Mouse (Mus musculus): ENCODE data around the gene Metrn. TPM values are rescaled to one million over a fixed set of nuclear protein-coding genes. Genes with fewer than 3 reads are reported as not detected.

Gene Metrn
- polyA plus RNA-seq, 1 experiment from 2014 or later: 21.2 TPM

Small RNAs within 50 kb of the gene (microRNA-seq; reads per million reads assigned to microRNA genes)
- gene Gm25083 (not detected), gene Mir3082 (0.84 reads per million), gene Mir6966 (not detected)

Other genes starting within 250 kb of the Metrn start
- gene Sox8, start 226.4 kb downstream of the Metrn start, polyA plus RNA-seq (2015; fragmentation: Nextera tagmentation; extraction: Ambion mirVana): 0.73 and 1.5 TPM in 2 replicates
- gene Lmf1, start 218.1 kb downstream of the Metrn start, polyA plus RNA-seq (2015; fragmentation: Nextera tagmentation; extraction: Ambion mirVana): 33.0 and 34.7 TPM in 2 replicates
- gene Gng13, start 80.0 kb downstream of the Metrn start, polyA plus RNA-seq (2015; fragmentation: Nextera tagmentation; extraction: Ambion mirVana): 1.0 and 2.0 TPM in 2 replicates
- gene Chtf18, start 69.7 kb downstream of the Metrn start, polyA plus RNA-seq (2015; fragmentation: Nextera tagmentation; extraction: Ambion mirVana): 11.8 and 17.7 TPM in 2 replicates
- 10.7 and 15.3 TPM in 2 replicates for gene Rpusd1, start 69.5 kb downstream of the Metrn start, polyA plus RNA-seq (2015; fragmentation: Nextera tagmentation; extraction: Ambion mirVana)
- 0.13 TPM in 1 of 2 replicates, not detected in the other for gene Mslnl, start 61.1 kb downstream of the Metrn start, polyA plus RNA-seq (2015; fragmentation: Nextera tagmentation; extraction: Ambion mirVana)
- gene Msln, start 42.8 kb downstream of the Metrn start, polyA plus RNA-seq (2015; fragmentation: Nextera tagmentation; extraction: Ambion mirVana): 38.7 and 42.7 TPM in 2 replicates
- 31.5 and 32.4 TPM in 2 replicates for gene Narfl, start 23.4 kb downstream of the Metrn start, polyA plus RNA-seq (2015; fragmentation: Nextera tagmentation; extraction: Ambion mirVana)
- 44.7 and 57.1 TPM in 2 replicates for gene Haghl, start 11.5 kb downstream of the Metrn start, polyA plus RNA-seq (2015; fragmentation: Nextera tagmentation; extraction: Ambion mirVana)
- gene Ccdc78, start 10.6 kb downstream of the Metrn start, polyA plus RNA-seq (2015; fragmentation: Nextera tagmentation; extraction: Ambion mirVana): 0.13 and 0.23 TPM in 2 replicates
- gene Fam173a, start 4.2 kb downstream of the Metrn start, polyA plus RNA-seq (2015; fragmentation: Nextera tagmentation; extraction: Ambion mirVana): 56.8 and 70.2 TPM in 2 replicates
- 0.50 TPM in 1 of 2 replicates, not detected in the other for gene AC134908.4, start 1.5 kb downstream of the Metrn start, polyA plus RNA-seq (2015; fragmentation: Nextera tagmentation; extraction: Ambion mirVana)
- 0.78 and 1.2 TPM in 2 replicates for gene Fbxl16, start 11.9 kb upstream of the Metrn start, polyA plus RNA-seq (2015; fragmentation: Nextera tagmentation; extraction: Ambion mirVana)
- gene Wdr24, start 26.5 kb upstream of the Metrn start, polyA plus RNA-seq (2015; fragmentation: Nextera tagmentation; extraction: Ambion mirVana): 12.7 and 19.8 TPM in 2 replicates
- 30.9 and 36.6 TPM in 2 replicates for gene Jmjd8, start 31.7 kb upstream of the Metrn start, polyA plus RNA-seq (2015; fragmentation: Nextera tagmentation; extraction: Ambion mirVana)
- gene Stub1, start 36.3 kb upstream of the Metrn start, polyA plus RNA-seq (2015; fragmentation: Nextera tagmentation; extraction: Ambion mirVana): 251 and 301 TPM in 2 replicates
- gene Rhbdl1, start 40.2 kb upstream of the Metrn start, polyA plus RNA-seq (2015; fragmentation: Nextera tagmentation; extraction: Ambion mirVana): 1.4 and 1.7 TPM in 2 replicates
- 1.7 and 3.0 TPM in 2 replicates for gene Gm20683, start 44.6 kb upstream of the Metrn start, polyA plus RNA-seq (2015; fragmentation: Nextera tagmentation; extraction: Ambion mirVana)
- gene Rhot2, start 47.7 kb upstream of the Metrn start, polyA plus RNA-seq (2015; fragmentation: Nextera tagmentation; extraction: Ambion mirVana): 24.2 and 26.1 TPM in 2 replicates
- gene Wdr90, start 64.4 kb upstream of the Metrn start, polyA plus RNA-seq (2015; fragmentation: Nextera tagmentation; extraction: Ambion mirVana): 12.1 and 18.5 TPM in 2 replicates
- gene Mcrip2, start 71.6 kb upstream of the Metrn start, polyA plus RNA-seq (2015; fragmentation: Nextera tagmentation; extraction: Ambion mirVana): 176 and 203 TPM in 2 replicates
- gene Mettl26, start 77.9 kb upstream of the Metrn start, polyA plus RNA-seq (2015; fragmentation: Nextera tagmentation; extraction: Ambion mirVana): 29.3 and 35.1 TPM in 2 replicates
- gene Wfikkn1, start 83.7 kb upstream of the Metrn start, polyA plus RNA-seq (2015; fragmentation: Nextera tagmentation; extraction: Ambion mirVana): 0.24 and 0.28 TPM in 2 replicates
- gene Rab40c, start 122.6 kb upstream of the Metrn start, polyA plus RNA-seq (2015; fragmentation: Nextera tagmentation; extraction: Ambion mirVana): 12.1 and 18.0 TPM in 2 replicates
- gene Pigq, start 147.8 kb upstream of the Metrn start, polyA plus RNA-seq (2015; fragmentation: Nextera tagmentation; extraction: Ambion mirVana): 52.9 and 63.0 TPM in 2 replicates
- gene Nhlrc4, start 147.8 kb upstream of the Metrn start, polyA plus RNA-seq (2015; fragmentation: Nextera tagmentation; extraction: Ambion mirVana): 0.08 and 0.16 TPM in 2 replicates
- 0.05 TPM in 1 of 2 replicates, not detected in the other for gene A930017K11Rik, start 155.4 kb upstream of the Metrn start, polyA plus RNA-seq (2015; fragmentation: Nextera tagmentation; extraction: Ambion mirVana)
- gene Capn15, start 188.7 kb upstream of the Metrn start, polyA plus RNA-seq (2015; fragmentation: Nextera tagmentation; extraction: Ambion mirVana): 9.3 and 13.5 TPM in 2 replicates

Measured in heart, embryonic 15.5 days (tissue).